Mouse (Mus musculus): ENCODE results near the gene Grm4. TPM values are rescaled to one million over a fixed set of nuclear protein-coding genes. Genes with fewer than 3 reads are reported as not detected.

Gene Grm4
- total and polyA plus RNA-seq, 3 experiments: not detected

- Histone ChIP-seq H3K4me2 (ENCODE audit: insufficient read depth, low read depth, poor library complexity, severe bottlenecking) (no peak overlapping the region), H3K36me3 (replicated peaks in 1 of 2; ENCODE audit: control insufficient read depth in 1 of 2, insufficient read depth in 1 of 2, low read length in 1 of 2) (peaks cover 0 to 2% of the 10 kb centered on the region in 2 experiments), H3K4me3 (replicated peaks in 1 of 3; ENCODE audit: low read depth in 2 of 3, low read length in 2 of 3, poor library complexity in 1 of 3) (no peak overlapping the region), H3K27me3 (replicated peaks) (peaks cover 18% of the 10 kb centered on the region), H3K4me1 (ENCODE audit: control insufficient read depth in 1 of 2, insufficient read depth in 2 of 2) (peaks cover 8 to 31% of the 10 kb centered on the region in 2 experiments), H3K79me2 (replicated peaks; ENCODE audit: control insufficient read depth, extremely low read depth, insufficient read depth, poor library complexity, severe bottlenecking) (peaks cover 32% of the 10 kb centered on the region), H3K27ac (ENCODE audit: insufficient read depth, low read depth) (no peak overlapping the region), H3K9ac (ENCODE audit: insufficient read depth, low read depth) (no peak overlapping the region), H3K9me3 (replicated peaks; ENCODE audit: low read length) (peaks cover 8% of the 10 kb centered on the region)
- no peak for TF ChIP-seq TBP (conservative IDR thresholded peaks at IDR 0.05; ENCODE audit: low read depth, low read length)
- no peak for TF ChIP-seq UBTF (IDR thresholded peaks at IDR 0.05; ENCODE audit: low read depth, low read length)
- no peak for TF ChIP-seq BHLHE40 (IDR thresholded peaks at IDR 0.05; ENCODE audit: low read depth, low read length)
- no peak for TF ChIP-seq POLR2AphosphoS2 (IDR thresholded peaks at IDR 0.05; ENCODE audit: low read depth, low read length)
- no peak for TF ChIP-seq SMC3 (IDR thresholded peaks at IDR 0.05; ENCODE audit: low read depth, low read length)
- no peak for TF ChIP-seq EP300 (IDR thresholded peaks at IDR 0.05; ENCODE audit: low read length)
- TF ChIP-seq USF2 (conservative IDR thresholded peaks at IDR 0.05; ENCODE audit: low read depth, low read length): no peak
- TF ChIP-seq MAZ (IDR thresholded peaks at IDR 0.05; ENCODE audit: low read depth, low read length): no peak
- TF ChIP-seq MEF2A (IDR thresholded peaks at IDR 0.05; ENCODE audit: borderline replicate concordance, low read depth, low read length): no peak
- in situ Hi-C loops (cut with MboI; ENCODE audit: low pct_ligation_motif_present, low pct_unique_long_range_greater_than_20kb, low sequenced_read_pairs): no loop called here
- dilution Hi-C loops (cut with MboI; ENCODE audit: extremely low pct_ligation_motif_present, extremely low pct_unique_long_range_greater_than_20kb, low sequenced_read_pairs): no loop called here
- no peak for DNase-seq (ENCODE audit: extremely low read depth)
These were observed 33.9 kb upstream of the Grm4 start for GRCm38 (mm10) chr17:27555075-27555511.

- peaks cover 8% of the 10 kb centered on the region for H3K9me3 ChIP-seq (replicated peaks; ENCODE audit: low read length)
- H3K9ac ChIP-seq (ENCODE audit: insufficient read depth, low read depth): no peak overlapping the region
- H3K27me3 ChIP-seq (replicated peaks): peaks cover 18% of the 10 kb centered on the region
- H3K4me2 ChIP-seq (ENCODE audit: insufficient read depth, low read depth, poor library complexity, severe bottlenecking): no peak overlapping the region
- H3K4me3 ChIP-seq (replicated peaks in 1 of 3; ENCODE audit: low read depth in 2 of 3, low read length in 2 of 3, poor library complexity in 1 of 3): no peak overlapping the region
- TF ChIP-seq NELFE (IDR thresholded peaks at IDR 0.05; ENCODE audit: low read depth, low read length) (no peak), CTCF (conservative IDR thresholded peaks at IDR 0.05 in 1 of 2, IDR thresholded peaks at IDR 0.05 in 1 of 2; ENCODE audit: low read depth in 2 of 2, low read length in 2 of 2) (no peak), PAX5 (IDR thresholded peaks at IDR 0.05; ENCODE audit: low read length) (no peak), ETS1 (conservative IDR thresholded peaks at IDR 0.05; ENCODE audit: low read depth, low read length) (no peak), ZC3H11A (IDR thresholded peaks at IDR 0.05; ENCODE audit: low read depth, low read length) (no peak), BHLHE40 (IDR thresholded peaks at IDR 0.05; ENCODE audit: low read depth, low read length) (no peak), ZMIZ1 (IDR thresholded peaks at IDR 0.05; ENCODE audit: low read depth, low read length) (no peak), ZKSCAN1 (IDR thresholded peaks at IDR 0.05; ENCODE audit: borderline replicate concordance, low read depth, low read length) (no peak), JUND (conservative IDR thresholded peaks at IDR 0.05; ENCODE audit: low read depth, low read length) (no peak), ZNF384 (IDR thresholded peaks at IDR 0.05; ENCODE audit: low read depth, low read length) (no peak), GABPA (IDR thresholded peaks at IDR 0.05; ENCODE audit: insufficient replicate concordance, low read depth, low read length) (no peak)
- no peak for DNase-seq (ENCODE audit: extremely low read depth)
- in situ Hi-C loops (cut with MboI; ENCODE audit: low pct_ligation_motif_present, low pct_unique_long_range_greater_than_20kb, low sequenced_read_pairs): no loop called here
- peaks cover 12 to 31% of the 10 kb centered on the region in 2 experiments for H3K4me1 ChIP-seq (ENCODE audit: control insufficient read depth in 1 of 2, insufficient read depth in 2 of 2)
- dilution Hi-C loops (cut with MboI; ENCODE audit: extremely low pct_ligation_motif_present, extremely low pct_unique_long_range_greater_than_20kb, low sequenced_read_pairs): no loop called here
- no peaks in the 10 kb centered on the region for H3K36me3 ChIP-seq (replicated peaks in 1 of 2; ENCODE audit: control insufficient read depth in 1 of 2, insufficient read depth in 1 of 2, low read length in 1 of 2)
- no peak overlapping the region for H3K27ac ChIP-seq (ENCODE audit: insufficient read depth, low read depth)
- peaks cover 24% of the 10 kb centered on the region for H3K79me2 ChIP-seq (replicated peaks; ENCODE audit: control insufficient read depth, extremely low read depth, insufficient read depth, poor library complexity, severe bottlenecking)
These were observed 33.1 kb upstream of the Grm4 start for GRCm38 (mm10) chr17:27554062-27554960.

All from CH12.LX (cell line).